Mouse (Mus musculus) c-Kit-positive CD71-negative TER-119-negative erythroid progenitor cells, embryonic 14.5 days (primary cell): ENCODE measurements around the gene Tnfaip8l2.
A peak's percentile ranks its signal among the peaks of the same experiment; 100 is the strongest.
"Not testable (repeated sequence)": the region's sequence is repeated elsewhere in the genome, so short reads cannot be mapped to it uniquely, and the experiment has no call there.

Source experiments
- DNase-seq: peaks from one replicate; pipeline ENCODE4 v3.0.0-alpha.2; 2013; ENCODE audit warnings: low read depth

Tnfaip8l2 gene

DNA sequence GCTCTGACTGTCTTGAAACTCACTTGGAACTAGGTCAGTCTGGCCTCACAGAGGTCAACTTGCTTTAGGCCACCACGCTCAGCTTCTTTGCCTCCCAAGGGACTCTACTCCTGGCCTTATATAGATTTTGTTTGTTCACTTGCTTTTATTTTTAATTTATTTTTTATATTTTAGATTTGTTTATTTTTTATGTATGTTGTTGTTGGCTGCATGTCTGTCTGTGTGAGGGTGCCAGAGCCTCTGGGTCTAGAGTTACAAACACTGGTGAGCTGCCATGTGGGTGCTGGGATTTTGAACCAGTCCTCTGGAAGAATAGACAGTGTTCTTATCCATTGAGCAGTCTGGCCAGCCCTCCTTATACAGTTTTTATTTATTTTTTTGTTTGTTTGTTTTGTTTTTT is 29.4 kb downstream of the Tnfaip8l2 start:
- DNase-seq = no peak

DNA sequence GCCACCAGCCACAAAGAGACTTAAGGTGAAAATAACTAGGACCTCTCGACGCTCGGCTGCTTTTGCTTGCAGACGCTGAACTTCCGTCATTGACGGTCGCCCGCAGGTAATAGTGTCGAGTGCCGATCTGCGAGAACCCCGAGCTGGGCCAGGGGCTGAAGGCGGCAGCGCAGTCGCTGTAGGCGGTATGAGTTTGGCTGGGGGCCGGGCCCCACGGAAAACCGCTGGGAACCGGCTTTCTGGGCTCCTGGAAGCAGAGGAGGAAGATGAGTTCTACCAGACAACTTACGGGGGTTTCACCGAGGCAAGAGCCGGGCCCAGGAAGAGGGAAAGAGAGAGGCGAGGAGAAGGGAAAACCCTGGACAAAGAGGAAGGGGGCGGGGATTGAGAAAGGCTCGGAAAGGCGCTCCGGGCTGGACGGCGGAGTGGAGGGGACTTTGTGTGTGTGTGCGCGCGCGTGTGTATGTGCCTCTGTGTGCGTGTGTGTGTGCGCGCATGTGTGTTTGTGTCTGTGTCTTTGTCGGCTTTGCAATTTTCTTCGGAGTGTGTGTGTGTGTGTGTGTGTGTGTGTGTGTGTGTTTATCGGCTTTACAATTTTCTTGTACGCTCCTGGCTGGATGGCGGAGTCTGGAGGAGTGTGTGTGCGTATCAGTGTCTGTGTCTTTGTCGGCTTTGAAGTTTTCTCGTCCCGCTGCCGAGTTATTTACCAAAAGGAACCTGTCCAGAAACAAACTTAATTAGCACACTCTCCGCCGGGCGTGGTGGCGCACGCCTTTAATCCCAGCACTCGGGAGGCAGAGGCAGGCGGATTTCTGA is 31.0 kb downstream of the Tnfaip8l2 start, which contains the start of gene Vps72:
Vps72 (plus strand) TSS at position 112 of the 816 bp plus-strand sequence.
- DNase-seq = peak; percentile 74

DNA sequence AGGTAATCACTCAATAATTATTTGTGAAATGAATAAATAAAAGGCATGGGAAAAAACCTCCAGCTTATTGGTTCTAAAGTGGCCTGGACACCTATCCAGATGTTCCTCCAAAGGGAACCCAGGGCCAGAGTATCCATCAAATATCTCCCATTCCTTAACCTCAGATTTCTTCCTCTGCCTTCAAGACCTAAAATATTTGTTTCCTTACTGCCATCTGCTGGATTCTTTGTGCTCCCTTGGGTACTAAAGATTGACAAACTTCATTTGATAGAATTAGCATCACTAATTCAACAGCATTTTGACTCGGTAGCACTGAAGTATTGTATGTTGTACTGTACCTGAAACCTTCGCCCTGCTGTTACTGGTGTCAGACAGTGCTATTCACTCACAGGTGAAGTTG is 34.3 kb downstream of the Tnfaip8l2 start:
- no peak for DNase-seq

DNA sequence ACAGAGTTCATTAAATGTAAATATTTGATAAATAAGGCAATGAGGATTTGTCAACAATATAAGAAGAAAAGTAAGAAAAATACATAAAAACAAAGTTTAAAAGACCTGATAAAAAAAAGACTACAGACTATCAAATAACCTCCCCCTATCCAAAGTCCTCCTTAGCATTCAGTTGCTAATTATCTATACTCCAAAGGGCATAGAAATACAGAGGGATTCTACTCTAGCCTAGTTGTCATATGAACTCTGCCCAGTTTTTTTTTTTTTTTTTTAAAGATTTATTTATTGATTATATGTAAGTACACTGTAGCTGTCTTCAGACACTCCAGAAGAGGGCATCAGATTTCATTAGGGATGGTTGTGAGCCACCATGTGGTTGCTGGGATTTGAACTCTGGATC is 34.9 kb downstream of the Tnfaip8l2 start:
- not testable (repeated sequence) for DNase-seq

DNA sequence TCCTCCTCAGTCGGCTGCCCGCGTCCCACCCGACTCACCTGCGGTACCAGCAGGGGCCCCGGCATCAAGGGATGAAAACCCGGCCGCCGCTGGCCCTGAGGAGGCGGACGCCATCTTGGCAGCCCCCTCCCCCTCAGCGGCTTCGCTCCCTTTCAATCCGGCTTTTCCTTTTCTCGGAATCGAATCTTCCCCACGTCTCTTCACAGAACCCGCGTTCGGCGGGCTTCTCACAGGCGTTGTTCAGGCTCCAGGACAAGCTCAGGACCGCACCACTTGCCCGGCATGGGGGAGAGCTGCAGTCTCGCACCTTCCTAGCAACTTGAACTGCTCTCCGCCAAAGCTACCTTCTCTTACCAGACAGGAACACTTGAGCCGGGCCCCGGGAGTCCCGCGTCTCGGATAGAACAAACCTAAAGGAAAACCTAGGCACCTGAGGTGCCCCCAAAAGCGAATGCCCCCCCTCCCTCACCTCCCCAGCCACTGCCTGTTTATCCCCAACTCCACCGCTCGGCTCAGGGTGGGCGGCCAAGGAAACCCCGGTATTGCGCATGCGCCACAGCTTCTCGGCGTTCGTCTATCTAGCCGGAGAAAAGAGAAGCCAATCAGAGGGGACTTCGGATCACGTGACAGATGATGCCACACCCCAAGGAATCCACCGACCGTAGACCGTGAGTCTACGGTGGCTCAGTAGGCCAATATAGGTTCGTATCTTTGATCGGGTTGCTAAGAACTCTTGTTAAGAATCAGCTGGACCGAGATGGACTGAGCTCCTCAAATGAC is 35.6 kb downstream of the Tnfaip8l2 start, which contains the start of gene Pip5k1a:
Pip5k1a (minus strand) TSS at position 593 of the 780 bp plus-strand sequence.
- DNase-seq = peak; percentile 98

DNA sequence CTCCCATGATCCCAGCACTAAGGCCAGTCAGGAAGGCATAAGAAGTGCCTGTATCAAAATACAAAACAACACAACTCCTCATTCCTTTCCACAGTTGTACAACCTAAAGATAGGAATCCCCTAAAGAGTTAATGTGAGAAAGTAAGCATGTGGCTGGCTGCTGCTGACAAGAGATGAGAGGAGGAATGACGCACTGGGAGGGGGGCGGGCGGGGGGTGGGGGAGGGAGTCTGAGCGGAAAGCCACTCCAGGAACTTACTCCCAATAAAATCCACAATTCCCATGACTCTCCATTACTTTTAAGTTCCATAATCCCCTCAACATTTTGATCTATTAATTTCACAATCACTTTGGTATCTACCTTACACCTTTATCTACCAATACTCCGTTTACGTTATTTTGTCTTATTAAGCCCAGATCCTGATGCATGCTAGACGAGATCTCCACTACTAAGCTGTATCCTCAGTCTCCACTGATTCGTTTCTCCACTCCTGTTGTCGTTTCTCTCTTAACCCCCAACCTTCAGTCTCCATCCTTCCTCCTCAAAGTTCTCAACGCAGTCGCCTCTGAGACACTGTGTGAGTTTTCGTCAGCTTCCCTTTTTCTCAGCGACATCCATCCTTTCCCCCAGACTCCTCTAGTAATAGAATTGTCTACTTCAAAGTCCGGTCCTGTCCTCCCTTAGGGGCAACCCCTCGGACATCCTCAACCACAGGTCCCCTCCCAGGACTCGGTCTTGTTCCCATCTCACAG is 36.4 kb downstream of the Tnfaip8l2 start:
- DNase-seq = peak; percentile 33

DNA sequence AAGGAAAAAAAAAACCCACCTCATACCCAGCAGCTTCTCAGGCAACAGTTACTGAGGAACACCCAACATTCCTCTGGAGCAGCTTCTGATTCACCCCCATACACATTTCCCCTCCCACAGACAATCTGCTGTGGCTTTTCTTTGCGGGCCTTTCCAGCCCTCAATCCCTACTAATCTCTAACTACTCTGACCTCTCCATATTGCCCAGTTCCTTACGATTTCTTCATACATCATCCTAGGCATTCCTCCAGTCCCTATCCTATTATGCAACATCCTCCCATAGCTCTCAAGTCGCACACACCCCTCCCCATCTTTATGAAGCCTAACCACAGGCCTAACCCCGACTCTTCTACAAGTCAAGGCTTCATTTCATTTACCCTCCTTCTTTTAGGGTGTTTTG is 37.0 kb downstream of the Tnfaip8l2 start:
- no peak for DNase-seq

DNA sequence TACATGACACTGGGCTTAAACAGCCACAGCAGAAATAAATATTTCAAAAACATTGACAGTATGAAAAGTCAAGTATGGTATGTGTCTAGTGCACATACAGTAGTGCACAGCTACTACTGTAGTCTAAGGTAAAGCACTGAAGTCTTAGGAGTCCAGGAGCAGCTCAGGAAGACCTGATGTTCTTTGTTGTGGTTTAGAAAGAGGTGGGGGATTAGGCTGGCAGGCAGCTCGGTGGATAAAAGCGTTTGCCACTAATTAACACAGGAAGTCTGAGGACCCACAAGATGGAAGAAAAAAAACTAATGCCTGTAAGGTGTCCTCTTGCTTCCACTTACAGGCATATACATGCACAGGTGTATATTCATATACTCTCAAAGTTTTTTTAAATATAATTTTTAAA is 41.3 kb downstream of the Tnfaip8l2 start:
- DNase-seq = no peak
